ENCODE assay signal across 9 mouse cellular contexts in genomic region chr17:28244214-28244613, GRCm38 (mm10). TPM values are rescaled to one million over a fixed set of nuclear protein-coding genes. Genes with fewer than 3 reads are reported as not detected.
DNase-seq lines count a peak whose midpoint lies in the region; ATAC-seq and TF ChIP-seq lines count a peak whose summit lies in the region.
"Had no signal": no experiment of that assay in that cellular context is flagged by ENCODE, and none has a peak within 500 bp of the region (broad histone marks: within the 10 kb centered on the region; RNA-seq: fewer than 3 reads in every experiment).

No protein-coding gene starts in this region.

- H3K36me3 ChIP-seq in embryonic facial prominence, embryonic 14.5 days (ENCODE audit: control insufficient read depth, insufficient read depth, low read length) = peaks cover 38% of the 10 kb centered on the region
- 0 out of 2 replicates have a peak, but pooled peaks cover 5% of the 10 kb centered on the region for H3K36me3 ChIP-seq in forebrain, postnatal 0 days (ENCODE audit: insufficient read depth)
- H3K36me3 ChIP-seq in liver, postnatal 0 days (replicated peaks; ENCODE audit: insufficient read depth, low read length) = peaks cover 13% of the 10 kb centered on the region

- no peak overlapping the region for H3K4me3 ChIP-seq in layer of hippocampus, adult 2 months
- no peak overlapping the region for H3K4me3 ChIP-seq in embryonic facial prominence, embryonic 14.5 days (ENCODE audit: low read depth, low read length)
- H3K4me3 ChIP-seq in forebrain, postnatal 0 days (ENCODE audit: low read depth, low read length) = no peak overlapping the region
- no peak overlapping the region for H3K4me3 ChIP-seq in liver, postnatal 0 days (ENCODE audit: low read depth, low read length)
- H3K4me3 ChIP-seq: intestine, embryonic 15.5 days had no signal

- DNase-seq in layer of hippocampus, adult 2 months (ENCODE audit: low spot score in 2 of 2) = no peak
- DNase-seq in layer of hippocampus, adult 9-11 months = no peak
- DNase-seq in embryonic facial prominence, embryonic 14.5 days (ENCODE audit: low spot score) = no peak
- DNase-seq in forebrain, postnatal 0 days = no peak
- no peak for DNase-seq in liver, postnatal 0 days
- DNase-seq in yolk sac, embryonic 10.5 days (ENCODE audit: low spot score) = no peak
- no peak for DNase-seq in gastrocnemius, postnatal 10 days
- DNase-seq: lung, adult 2 months had no signal

- H3K27ac ChIP-seq in layer of hippocampus, adult 2 months = peak overlapping the region; percentile 51; the same call in 1 of the 2 replicates
- H3K27ac ChIP-seq in embryonic facial prominence, embryonic 14.5 days (replicated peaks; ENCODE audit: low read depth, low read length) = peak overlapping the region; percentile 66; the same call in 1 of the 2 replicates
- 0 out of 2 replicates have a peak overlapping the region, but pooled peaks have one; percentile 21 for H3K27ac ChIP-seq in forebrain, postnatal 0 days (ENCODE audit: low read depth, low read length)
- peak overlapping the region; percentile 62; the same call in 1 of the 2 replicates for H3K27ac ChIP-seq in liver, postnatal 0 days (ENCODE audit: low read depth)
- H3K27ac ChIP-seq: intestine, embryonic 15.5 days had no signal

- no peak for TF ChIP-seq CTCF in layer of hippocampus, adult 2 months (conservative IDR thresholded peaks at IDR 0.05)
- TF ChIP-seq CTCF in forebrain, postnatal 0 days (IDR thresholded peaks at IDR 0.05; ENCODE audit: low read depth) = no peak
- no peak for TF ChIP-seq CTCF in liver, postnatal 0 days (IDR thresholded peaks at IDR 0.05; ENCODE audit: low read depth)

- no peak for TF ChIP-seq EP300 in liver, postnatal 0 days (IDR thresholded peaks at IDR 0.05; ENCODE audit: low read depth)

- no peak overlapping the region for H3K4me2 ChIP-seq in embryonic facial prominence, embryonic 14.5 days (ENCODE audit: low read depth, low read length)
- no peak overlapping the region for H3K4me2 ChIP-seq in forebrain, postnatal 0 days (ENCODE audit: low read depth)
- H3K4me2 ChIP-seq in liver, postnatal 0 days (ENCODE audit: low read depth, low read length) = no peak overlapping the region
- H3K4me2 ChIP-seq: intestine, embryonic 15.5 days had no signal

- no peak for ATAC-seq in embryonic facial prominence, embryonic 14.5 days (ENCODE audit: low read depth)
- ATAC-seq in forebrain, postnatal 0 days = no peak
- peak; percentile 22; the same call in 1 of the 2 replicates for ATAC-seq in liver, postnatal 0 days

- H3K4me1 ChIP-seq in embryonic facial prominence, embryonic 14.5 days (ENCODE audit: control insufficient read depth, insufficient read depth, low read length) = peaks cover 30% of the 10 kb centered on the region
- H3K4me1 ChIP-seq in forebrain, postnatal 0 days (ENCODE audit: insufficient read depth) = no peaks in the 10 kb centered on the region
- H3K4me1 ChIP-seq in liver, postnatal 0 days (ENCODE audit: insufficient read depth) = peaks cover 33% of the 10 kb centered on the region

- 82% methylated on average over 6 of the region's 6 CpGs for WGBS in embryonic facial prominence, embryonic 14.5 days
- WGBS in forebrain, postnatal 0 days = 84% methylated on average over 6 of the region's 6 CpGs
- whole genome bisulfite sequencing in liver, postnatal 0 days (ENCODE audit: insufficient replicate concordance) = 77% methylated on average over 6 of the region's 6 CpGs

- no peak overlapping the region for H3K9ac ChIP-seq in embryonic facial prominence, embryonic 14.5 days (ENCODE audit: low read depth, low read length)
- no peak overlapping the region for H3K9ac ChIP-seq in forebrain, postnatal 0 days
- H3K9ac ChIP-seq in liver, postnatal 0 days (replicated peaks) = no peak overlapping the region
- H3K9ac ChIP-seq: intestine, embryonic 15.5 days had no signal

- no peaks in the 10 kb centered on the region for H3K27me3 ChIP-seq in embryonic facial prominence, embryonic 14.5 days (replicated peaks; ENCODE audit: control insufficient read depth, insufficient read depth, low read length)
- no peaks in the 10 kb centered on the region for H3K27me3 ChIP-seq in forebrain, postnatal 0 days (ENCODE audit: insufficient read depth, low read length)
- H3K27me3 ChIP-seq in liver, postnatal 0 days (ENCODE audit: insufficient read depth, low read length) = no peaks in the 10 kb centered on the region
- H3K27me3 ChIP-seq: intestine, embryonic 15.5 days had no signal

- no peaks in the 10 kb centered on the region for H3K9me3 ChIP-seq in embryonic facial prominence, embryonic 14.5 days (ENCODE audit: control insufficient read depth, low read length)
- H3K9me3 ChIP-seq in forebrain, postnatal 0 days (ENCODE audit: low read length) = no peaks in the 10 kb centered on the region
- H3K9me3 ChIP-seq in liver, postnatal 0 days (ENCODE audit: low read length) = no peaks in the 10 kb centered on the region
- H3K9me3 ChIP-seq: intestine, embryonic 15.5 days had no signal

RNA-seq across cellular contexts. Expression of gene Ppard, which starts 11.7 kb away (rescaled TPM):
- 10 to 100 TPM; 22.1 to 23.0 TPM for total RNA-seq in layer of hippocampus, adult 2 months (2021)
- polyA plus RNA-seq in embryonic facial prominence, embryonic 14.5 days (2014; fragmentation: Nextera tagmentation; extraction: Ambion mirVana) = 2.9 and 3.0 TPM in 2 replicates
- 5.4 and 7.9 TPM in 2 replicates for total RNA-seq in forebrain, postnatal 0 days (2014; rRNA removed)
- polyA plus RNA-seq in forebrain, postnatal 0 days (2015; fragmentation: Nextera tagmentation; extraction: Ambion mirVana) = 0.92 and 1.3 TPM in 2 replicates
- polyA plus RNA-seq in liver, postnatal 0 days (2015; fragmentation: Nextera tagmentation; extraction: Ambion mirVana) = 0.66 and 0.73 TPM in 2 replicates
- 10 to 100 TPM; 30.2 to 31.5 TPM for total RNA-seq in gastrocnemius, postnatal 10 days (2021)

RNA-seq across cellular contexts. Expression of gene Def6, which starts 36.6 kb away (rescaled TPM):
- 1 to 10 TPM; 2.4 to 2.6 TPM for total RNA-seq in layer of hippocampus, adult 2 months (2021)
- 8.9 and 9.4 TPM in 2 replicates for polyA plus RNA-seq in embryonic facial prominence, embryonic 14.5 days (2014; fragmentation: Nextera tagmentation; extraction: Ambion mirVana)
- total RNA-seq in forebrain, postnatal 0 days (2014; rRNA removed) = 5.2 and 6.8 TPM in 2 replicates
- 6.8 and 8.5 TPM in 2 replicates for polyA plus RNA-seq in forebrain, postnatal 0 days (2015; fragmentation: Nextera tagmentation; extraction: Ambion mirVana)
- 8.3 and 9.0 TPM in 2 replicates for polyA plus RNA-seq in liver, postnatal 0 days (2015; fragmentation: Nextera tagmentation; extraction: Ambion mirVana)
- total RNA-seq in gastrocnemius, postnatal 10 days (2021) = 1 to 10 TPM; 3.6 to 7.5 TPM
